Mouse (Mus musculus): ENCODE measurements around the gene Dolpp1.
A peak's percentile ranks its signal among the peaks of the same experiment; 100 is the strongest.
"Not testable (repeated sequence)": the region's sequence is repeated elsewhere in the genome, so short reads cannot be mapped to it uniquely, and the experiment has no call there.

Dolpp1 gene

GRCm38 (mm10) chr2:30409454-30410176, 17.6 kb downstream of the Dolpp1 start:
- DNase-seq (ENCODE audit: low spot score in 2 of 2) = no peak

- DNase-seq (ENCODE audit: low spot score in 2 of 2) = no peak
These were observed 21.3 kb downstream of the Dolpp1 start for GRCm38 (mm10) chr2:30413038-30413973.

- no peak for DNase-seq (ENCODE audit: low spot score in 2 of 2)
These were observed 22.0 kb downstream of the Dolpp1 start for GRCm38 (mm10) chr2:30414101-30414500.

GRCm38 (mm10) chr2:30414681-30415080, 22.6 kb downstream of the Dolpp1 start:
- no peak for DNase-seq (ENCODE audit: low spot score in 2 of 2)

- peak; percentile 73 to 82 for DNase-seq (ENCODE audit: low spot score in 2 of 2)
These were observed 23.3 kb downstream of the Dolpp1 start, which contains the start of gene Crat for GRCm38 (mm10) chr2:30415157-30415935. TSS of gene Crat (minus strand) at chr2:30415813.

GRCm38 (mm10) chr2:30415936-30416648, 24.0 kb downstream of the Dolpp1 start, which contains the start of gene Ptpa:
TSS of gene Ptpa (plus strand) at chr2:30416039.
- peak; percentile 91 to 96 for DNase-seq (ENCODE audit: low spot score in 2 of 2)

GRCm38 (mm10) chr2:30416649-30416965, 24.6 kb downstream of the Dolpp1 start:
- DNase-seq (ENCODE audit: low spot score in 2 of 2) = no peak

- not testable (repeated sequence) for DNase-seq (ENCODE audit: low spot score in 2 of 2)
These were observed 25.1 kb downstream of the Dolpp1 start for GRCm38 (mm10) chr2:30417154-30417553.

GRCm38 (mm10) chr2:30417595-30418165, 25.6 kb downstream of the Dolpp1 start:
- no peak for DNase-seq (ENCODE audit: low spot score in 2 of 2)

- DNase-seq (ENCODE audit: low spot score in 2 of 2) = no peak
These were observed 26.2 kb downstream of the Dolpp1 start for GRCm38 (mm10) chr2:30418259-30418658.

- no peak for DNase-seq (ENCODE audit: low spot score in 2 of 2)
These were observed 27.1 kb downstream of the Dolpp1 start for GRCm38 (mm10) chr2:30419112-30419511.

GRCm38 (mm10) chr2:30421432-30421831, 29.4 kb downstream of the Dolpp1 start:
- DNase-seq (ENCODE audit: low spot score in 2 of 2) = no peak

- DNase-seq (ENCODE audit: low spot score in 2 of 2) = no peak
These were observed 37.1 kb downstream of the Dolpp1 start for GRCm38 (mm10) chr2:30429156-30429555.

- peak in 1 of 2 experiments; percentile 72 for DNase-seq (ENCODE audit: low spot score in 2 of 2)
These were observed 43.5 kb downstream of the Dolpp1 start for GRCm38 (mm10) chr2:30435326-30436155.

- no peak for DNase-seq (ENCODE audit: low spot score in 2 of 2)
These were observed 44.1 kb downstream of the Dolpp1 start for GRCm38 (mm10) chr2:30436156-30436545.

- no peak for DNase-seq (ENCODE audit: low spot score in 2 of 2)
These were observed 44.8 kb downstream of the Dolpp1 start for GRCm38 (mm10) chr2:30436809-30437208.

GRCm38 (mm10) chr2:30437791-30438190, 45.7 kb downstream of the Dolpp1 start:
- DNase-seq (ENCODE audit: low spot score in 2 of 2) = no peak

- no peak for DNase-seq (ENCODE audit: low spot score in 2 of 2)
These were observed 47.6 kb downstream of the Dolpp1 start for GRCm38 (mm10) chr2:30439631-30440030.

- no peak for DNase-seq (ENCODE audit: low spot score in 2 of 2)
These were observed 48.2 kb downstream of the Dolpp1 start for GRCm38 (mm10) chr2:30440211-30440700.

Measured in cerebellum, postnatal 4 days (tissue).